Mouse (Mus musculus) kidney, postnatal 0 days (tissue): Measurements from ENCODE around the gene Mum1. TPM values are rescaled to one million over a fixed set of nuclear protein-coding genes. Genes with fewer than 3 reads are reported as not detected.
"Not testable (repeated sequence)": the region's sequence is repeated elsewhere in the genome, so short reads cannot be mapped to it uniquely, and the experiment has no call there.

Experiments used
- ATAC-seq: fragments of 200-750 bp; cut with Nextera tagmentation; replicated peaks from 2 replicates; pipeline ENCODE4 v1.8.0; 2017; ENCODE audit warnings: low read depth, moderate number of reproducible peaks, moderate TSS enrichment, moderate library complexity; ENCODE audit not compliant: low FRiP score
- DNase-seq: peaks from one replicate; pipeline ENCODE4 v3.0.0-alpha.2; 2016; ENCODE audit warnings: low spot score
- H3K27ac ChIP-seq: fragments of 300-500 bp; sonication (generic); 2 replicates; pipeline ENCODE4 v1.5.1; 2014; ENCODE audit warnings: mild to moderate bottlenecking
- H3K27me3 ChIP-seq: fragments of 300-500 bp; sonication (generic); 2 replicates; pipeline ENCODE4 v1.6.1; 2014; ENCODE audit warnings: low read length, mixed read lengths; ENCODE audit not compliant: insufficient read depth
- H3K36me3 ChIP-seq: fragments of 300-500 bp; sonication (generic); 2 replicates; pipeline ENCODE4 v1.6.1; 2014; ENCODE audit warnings: low read length, mixed read lengths; ENCODE audit not compliant: insufficient read depth
- H3K4me1 ChIP-seq: fragments of 300-500 bp; sonication (generic); replicated peaks from 2 replicates; pipeline ENCODE4 v1.6.1; 2014; ENCODE audit warnings: antibody characterized with exemption, low read length, mixed read lengths; ENCODE audit not compliant: insufficient read depth
- H3K4me2 ChIP-seq: fragments of 300-500 bp; sonication (generic); 2 replicates; pipeline ENCODE4 v1.6.1; 2014; ENCODE audit warnings: mild to moderate bottlenecking, low read length, moderate library complexity, mixed read lengths
- H3K4me3 ChIP-seq: fragments of 300-500 bp; sonication (generic); replicated peaks from 2 replicates; pipeline ENCODE4 v1.5.1; 2014; ENCODE audit warnings: low read depth, low read length
- H3K9ac ChIP-seq: fragments of 300-500 bp; sonication (generic); 2 replicates; pipeline ENCODE4 v1.6.1; 2014; ENCODE audit warnings: low read depth, low read length
- H3K9me3 ChIP-seq: fragments of 300-500 bp; sonication (generic); replicated peaks from 2 replicates; pipeline ENCODE4 v1.6.1; 2016; ENCODE audit warnings: low read length, inconsistent platforms, mixed read lengths
- CTCF ChIP-seq: IDR thresholded peaks from 2 replicates; pipeline ENCODE4 v1.5.1; 2016; ENCODE audit warnings: antibody characterized with exemption, low read depth, mild to moderate bottlenecking, moderate library complexity
- WGBS: fragments of 180-500 bp; shearing (Covaris S2); extraction: QIAGEN DNeasy Blood & Tissue Kit; methylation state at CpG from one replicate; pipeline ENCODE4 v1.1.7; 2014; 5-methylcytosine and 5-hydroxymethylcytosine counted together
- polyA plus RNA-seq: library from polyadenylated mRNA; unstranded; fragments of >200 nt; fragmentation: Nextera tagmentation; extraction: Ambion mirVana; gene quantifications from 2 replicates; pipeline ENCODE4 v1.2.1, GENCODE M21; 2015

Mum1 gene
- polyA plus RNA-seq, 1 experiment from 2014 or later: 44.2 TPM

DNA sequence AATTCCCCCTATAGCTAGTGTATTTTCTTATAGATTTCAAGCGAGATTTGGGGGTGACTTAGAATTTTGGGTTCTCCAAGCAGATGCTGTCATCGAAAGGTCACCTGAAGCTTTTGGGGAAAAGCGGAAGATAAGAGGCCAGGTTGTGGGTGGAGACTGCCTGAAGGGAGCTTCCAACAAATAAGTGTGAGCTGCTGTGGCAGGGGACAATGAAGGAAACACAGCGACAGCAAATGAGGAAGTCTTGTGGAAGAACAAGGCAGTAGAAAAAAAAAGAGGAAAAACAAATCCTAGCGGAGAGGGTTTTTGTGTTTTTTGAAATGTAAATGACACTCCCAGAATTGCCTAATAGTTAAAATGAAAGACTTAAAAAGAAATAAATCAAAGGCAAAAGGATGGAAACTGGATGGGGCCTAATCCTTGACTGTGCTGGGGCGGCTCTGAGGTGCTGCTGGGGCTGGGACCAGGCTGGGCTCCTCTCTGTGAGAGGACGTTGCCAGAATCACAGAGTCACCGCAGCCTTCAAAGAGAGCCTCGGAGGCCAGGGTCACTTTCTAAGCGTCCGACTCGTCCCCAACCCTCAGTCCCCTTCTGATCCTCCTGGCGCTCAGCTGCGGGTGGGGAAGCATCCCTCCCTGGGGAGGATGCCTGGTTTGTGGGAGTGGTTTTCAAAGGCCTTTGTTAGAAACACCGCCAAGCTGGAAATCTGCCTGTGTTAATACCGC, 11.0 kb upstream of the Mum1 start:
- Histone ChIP-seq H3K27me3 (no peaks in the 10 kb centered on the region), H3K4me3 (no peak overlapping the region), H3K27ac (no peak overlapping the region), H3K4me2 (no peak overlapping the region), H3K9me3 (no peaks in the 10 kb centered on the region), H3K36me3 (no peaks in the 10 kb centered on the region), H3K4me1 (no peaks in the 10 kb centered on the region), H3K9ac (no peak overlapping the region)
- no peak for ATAC-seq
- TF ChIP-seq CTCF: no peak
- DNase-seq: no peak
- 37% methylated on average over 16 of the region's 16 CpGs for WGBS

DNA sequence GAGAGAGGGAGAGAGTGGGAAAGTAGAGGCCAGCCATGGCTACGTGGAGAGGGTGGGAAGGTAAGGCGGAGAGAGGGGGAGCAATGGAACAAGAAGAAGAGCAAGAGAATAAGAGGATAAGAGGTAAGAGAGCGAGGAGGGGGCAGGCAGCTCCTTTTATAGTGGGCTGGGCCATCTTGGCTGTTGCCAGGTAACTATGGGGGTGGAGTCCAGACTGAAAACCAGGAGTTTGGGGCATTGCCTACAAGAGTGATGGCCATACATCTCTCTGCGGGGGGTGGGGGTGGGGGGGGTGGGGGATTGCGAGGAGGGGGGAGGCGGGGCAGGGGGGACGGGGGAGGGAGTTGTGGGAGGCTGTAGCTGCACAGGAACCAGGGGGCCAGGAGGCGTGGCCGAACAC, 5.6 kb upstream of the Mum1 start:
- no peaks in the 10 kb centered on the region for H3K27me3 ChIP-seq
- no peak overlapping the region for H3K4me3 ChIP-seq
- no peaks in the 10 kb centered on the region for H3K36me3 ChIP-seq
- no peak overlapping the region for H3K27ac ChIP-seq
- DNase-seq (no peak), ATAC-seq (no peak)
- H3K9ac ChIP-seq: no peak overlapping the region
- no peak for TF ChIP-seq CTCF
- H3K4me1 ChIP-seq: 0 out of 2 replicates have a peak, but pooled peaks cover 2% of the 10 kb centered on the region
- H3K4me2 ChIP-seq: no peak overlapping the region
- 31% methylated on average over 8 of the region's 9 CpGs for WGBS
- no peaks in the 10 kb centered on the region for H3K9me3 ChIP-seq

DNA sequence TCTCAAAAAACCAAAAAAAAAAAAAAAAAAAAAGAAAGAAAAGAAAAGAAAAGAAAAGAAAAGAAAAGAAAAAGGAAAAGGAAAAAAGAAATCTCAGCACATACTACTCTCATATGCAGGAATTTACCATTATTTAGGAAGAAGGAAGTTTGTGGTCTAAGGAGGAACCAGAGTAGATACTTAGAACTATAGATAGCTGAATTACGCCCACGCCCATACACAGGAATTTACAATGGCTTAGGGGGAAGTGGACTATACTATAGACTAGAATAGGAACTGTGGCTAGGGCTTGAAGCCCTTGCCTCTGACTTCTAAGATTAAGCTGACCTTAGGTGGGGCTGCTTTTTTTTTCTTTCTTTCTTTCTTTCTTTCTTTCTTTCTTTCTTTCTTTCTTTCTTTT, 3.1 kb upstream of the Mum1 start:
- H3K9ac ChIP-seq, ATAC-seq, H3K36me3 ChIP-seq: not testable (repeated sequence)

DNA sequence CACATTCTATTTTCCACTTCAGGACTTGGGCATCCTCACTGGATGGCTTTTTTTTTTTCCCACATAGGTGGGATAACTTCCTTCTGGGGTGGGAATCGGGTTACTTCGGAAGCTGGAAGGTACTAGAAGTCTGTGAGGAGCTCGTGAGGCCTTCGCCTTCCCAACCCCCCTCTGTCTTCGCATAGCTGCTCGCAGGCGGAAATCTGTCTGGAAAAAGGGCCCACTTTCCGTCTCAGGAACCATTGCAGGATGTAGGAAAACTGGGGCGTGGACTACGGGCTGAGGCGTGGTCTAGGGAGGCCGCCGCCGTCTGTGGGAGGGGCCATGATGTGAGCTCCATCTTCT, 191 bp upstream of the Mum1 start:
- H3K4me1 ChIP-seq: peaks cover 24% of the 10 kb centered on the region
- peak overlapping the region; percentile 93 for H3K4me2 ChIP-seq
- DNase-seq (no peak), ATAC-seq (no peak; the same call in 1 of the 2 replicates)
- H3K27ac ChIP-seq: peak overlapping the region; percentile 84
- H3K4me3 ChIP-seq: no peak overlapping the region
- TF ChIP-seq CTCF: no peak
- WGBS: under 1% methylated on average over 14 of the region's 14 CpGs
- H3K9me3 ChIP-seq: no peaks in the 10 kb centered on the region
- no peaks in the 10 kb centered on the region for H3K27me3 ChIP-seq
- peak overlapping the region; percentile 24; the same call in 1 of the 2 replicates for H3K9ac ChIP-seq
- H3K36me3 ChIP-seq: peaks cover 12% of the 10 kb centered on the region; the same call in 1 of the 2 replicates

More for the DNA sequence above, 3.1 kb upstream of the Mum1 start:
- not testable (repeated sequence) for H3K4me2 ChIP-seq, DNase-seq, H3K9me3 ChIP-seq, H3K27ac ChIP-seq, H3K27me3 ChIP-seq, H3K4me3 ChIP-seq
- peaks cover 17% of the 10 kb centered on the region for H3K4me1 ChIP-seq
- 90% methylated on average over 2 of the region's 2 CpGs for WGBS

DNA sequence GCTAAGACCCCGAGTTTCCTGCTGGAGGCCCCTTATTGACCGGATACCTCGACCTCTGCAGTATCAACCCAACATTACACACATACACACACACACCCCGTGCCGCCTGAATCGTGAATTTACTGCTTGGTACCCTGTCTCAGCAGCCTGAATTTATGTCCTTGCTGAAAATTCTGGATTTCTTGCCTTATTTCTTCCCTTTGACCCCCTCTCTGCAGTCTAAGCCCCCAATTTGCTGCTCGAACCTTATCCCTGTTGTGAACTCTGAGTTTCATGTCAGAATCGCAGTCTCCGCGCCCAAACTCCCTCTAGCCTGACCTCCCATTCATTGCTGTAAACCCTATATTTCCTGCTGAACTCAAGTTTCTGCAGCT, 919 bp downstream of the Mum1 start:
- H3K4me1 ChIP-seq: peaks cover 24% of the 10 kb centered on the region
- DNase-seq: no peak
- TF ChIP-seq CTCF: no peak
- no peak for ATAC-seq
- H3K9ac ChIP-seq: peak overlapping the region; percentile 91
- H3K4me2 ChIP-seq: peak overlapping the region; percentile 93
- no peaks in the 10 kb centered on the region for H3K27me3 ChIP-seq
- H3K4me3 ChIP-seq: peak overlapping the region; percentile 84
- no peaks in the 10 kb centered on the region for H3K9me3 ChIP-seq
- peaks cover 20% of the 10 kb centered on the region; the same call in 1 of the 2 replicates for H3K36me3 ChIP-seq
- under 1% methylated on average over 10 of the region's 10 CpGs for WGBS
- H3K27ac ChIP-seq: peak overlapping the region; percentile 91

DNA sequence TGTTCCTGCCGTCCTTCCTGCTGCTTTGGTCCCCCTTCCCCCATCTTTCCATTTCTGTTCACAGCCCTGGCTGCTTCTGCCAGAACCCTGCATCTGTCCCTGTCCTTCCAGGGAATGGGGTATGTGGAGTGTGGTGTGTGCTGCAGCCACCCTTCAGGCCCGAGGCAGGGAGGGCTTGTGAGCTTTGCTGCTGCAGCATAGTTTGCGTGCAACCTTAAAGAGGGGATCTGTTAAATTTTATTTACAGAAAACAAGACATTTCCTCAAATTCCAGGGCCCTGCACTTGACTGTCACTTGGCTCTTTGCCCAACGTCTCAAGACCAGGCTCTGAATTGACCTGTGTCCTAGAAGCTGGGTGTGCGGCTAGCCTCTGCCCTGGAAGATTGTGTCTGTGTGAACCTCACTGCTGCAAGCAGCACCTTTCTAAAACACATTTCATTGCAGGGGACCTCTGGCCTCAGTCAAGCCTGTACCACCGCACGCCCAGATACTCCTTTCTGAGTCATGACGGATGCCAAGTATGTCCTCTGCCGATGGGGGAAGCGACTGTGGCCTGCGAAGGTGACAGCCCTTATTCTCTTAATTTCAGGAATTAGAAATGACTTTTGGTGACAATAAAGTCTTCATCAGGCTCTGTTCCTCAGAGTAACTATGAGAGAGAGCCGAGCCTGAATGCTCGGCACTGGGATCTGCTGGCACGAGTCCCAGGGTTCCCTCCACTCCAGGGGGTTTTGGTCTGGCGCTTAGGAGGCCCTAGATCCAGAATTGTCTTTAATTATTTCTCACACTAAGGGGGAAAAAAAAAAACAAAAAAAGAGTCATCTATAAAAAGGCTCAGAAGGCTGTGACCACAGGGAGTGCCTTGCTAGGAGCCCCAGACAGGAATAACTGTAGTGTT, 1.9 kb downstream of the Mum1 start:
- Histone ChIP-seq H3K27me3 (no peaks in the 10 kb centered on the region), H3K9ac (peak overlapping the region; percentile 91), H3K4me1 (peaks cover 26% of the 10 kb centered on the region), H3K27ac (peak overlapping the region; percentile 54), H3K9me3 (no peaks in the 10 kb centered on the region), H3K4me3 (peak overlapping the region; percentile 84; the same call in 1 of the 2 replicates), H3K4me2 (peak overlapping the region; percentile 93), H3K36me3 (peaks cover 30% of the 10 kb centered on the region)
- no peak for DNase-seq
- no peak for TF ChIP-seq CTCF
- no peak for ATAC-seq
- 33% methylated on average over 15 of the region's 15 CpGs for WGBS
